Mouse (Mus musculus): ENCODE results near the gene Klhl29.

Klhl29 gene

DNA sequence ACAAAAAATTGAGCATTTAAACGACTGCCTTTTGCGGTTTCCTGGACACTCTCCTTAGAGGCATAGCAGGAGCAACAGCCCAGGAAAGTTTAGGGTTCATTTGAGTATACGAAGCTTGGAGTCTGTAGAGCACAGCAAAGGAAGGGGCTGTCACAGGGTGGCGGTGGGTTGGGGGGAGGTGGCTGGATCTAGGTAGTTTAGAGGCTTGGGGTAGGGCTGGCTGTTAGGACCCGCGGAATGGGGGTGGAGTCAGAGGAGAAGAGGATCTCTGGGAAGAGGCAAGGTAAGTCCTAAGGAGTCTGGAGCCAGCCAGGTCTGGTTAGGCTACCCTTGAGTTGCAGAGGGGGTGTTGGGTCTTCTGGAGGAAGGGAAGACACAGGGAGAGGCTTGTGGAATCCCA, 255.2 kb downstream of the Klhl29 start:
- DNase-seq (ENCODE audit: low spot score) = no peak

DNA sequence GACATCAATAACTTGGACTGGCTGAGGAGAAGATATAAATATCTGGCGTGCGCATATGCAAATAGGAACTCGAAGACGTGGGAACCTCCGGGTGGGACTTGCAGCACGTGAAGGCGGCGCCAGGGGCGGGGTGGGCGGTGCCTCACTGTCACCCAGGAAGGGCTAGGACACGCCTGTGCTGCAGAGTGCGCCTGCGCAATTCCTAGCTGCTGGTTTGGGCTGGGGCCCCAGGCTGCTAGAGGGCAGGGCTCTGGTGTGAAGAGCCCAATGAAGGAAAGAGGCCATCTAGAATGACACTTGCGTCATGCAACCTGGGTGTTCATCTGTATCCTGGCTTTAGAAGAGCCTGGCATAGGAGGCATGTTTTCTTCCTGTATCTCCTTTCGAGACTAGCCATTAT, 255.8 kb downstream of the Klhl29 start:
- DNase-seq (ENCODE audit: low spot score) = peak; percentile 65

GRCm38 (mm10) chr12:5119286-5119685, 256.2 kb downstream of the Klhl29 start:
- no peak for DNase-seq (ENCODE audit: low spot score)

GRCm38 (mm10) chr12:5116605-5117004, 258.9 kb downstream of the Klhl29 start:
- DNase-seq (ENCODE audit: low spot score) = no peak

DNA sequence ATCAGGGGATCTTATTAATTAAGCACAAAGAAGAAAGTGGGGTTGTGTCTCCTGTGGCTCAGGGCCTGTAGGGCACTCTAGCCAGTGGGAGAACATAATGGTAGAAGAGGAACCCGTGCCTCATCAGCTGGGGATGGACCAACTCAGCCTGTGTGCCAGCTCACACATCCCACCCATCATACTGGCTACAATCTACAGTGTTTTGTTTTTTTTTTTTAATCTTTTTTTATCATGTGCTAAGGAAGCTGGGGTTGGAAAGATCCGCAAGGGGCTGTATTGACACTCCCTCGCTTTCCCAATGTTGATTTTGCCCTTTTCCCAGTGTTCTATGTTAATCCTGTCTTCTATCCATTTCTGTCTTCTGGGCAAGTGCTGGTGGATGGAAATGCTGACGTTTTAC, 260.9 kb downstream of the Klhl29 start:
- no peak for DNase-seq (ENCODE audit: low spot score)

- no peak for DNase-seq (ENCODE audit: low spot score)
Observed at GRCm38 (mm10) chr12:5111343-5111742, 264.1 kb downstream of the Klhl29 start.

DNA sequence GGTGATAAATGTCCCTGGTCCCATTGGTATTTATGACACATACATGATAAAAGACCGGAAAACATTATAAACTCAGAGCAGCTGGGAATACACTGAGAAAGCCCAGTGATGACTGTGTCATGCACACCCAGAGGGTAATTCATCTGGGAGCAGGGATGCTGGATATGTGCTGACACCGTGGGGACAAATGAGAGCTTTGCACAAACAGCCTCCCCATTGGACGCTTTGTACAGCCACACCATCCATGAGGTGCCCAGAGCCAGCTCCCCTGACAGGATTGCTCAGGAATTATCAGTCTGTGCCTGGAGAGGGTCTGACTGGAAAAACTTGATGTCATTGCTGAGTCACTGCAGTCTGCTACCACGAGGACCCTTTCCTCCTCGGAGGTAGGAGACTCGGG, 266.9 kb downstream of the Klhl29 start:
- DNase-seq (ENCODE audit: low spot score) = no peak

DNA sequence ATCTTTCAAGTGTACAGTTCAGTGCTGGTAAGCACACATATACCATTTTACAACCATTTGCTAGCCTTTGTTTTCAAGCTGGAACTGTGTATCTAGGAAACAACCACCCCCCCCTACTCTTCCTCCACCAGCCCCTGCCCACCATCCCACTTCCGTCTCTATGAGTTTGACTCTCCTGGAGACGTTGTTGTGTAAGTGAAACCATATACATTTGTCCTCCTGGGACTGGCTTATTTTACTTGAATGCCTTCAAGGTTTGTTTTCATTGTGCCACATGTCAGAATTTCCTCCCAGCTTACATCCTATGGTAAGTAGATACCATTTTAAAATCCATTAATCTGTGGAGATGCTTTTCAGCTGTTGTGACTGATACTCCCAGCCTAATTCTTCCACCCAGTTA, 267.7 kb downstream of the Klhl29 start:
- DNase-seq (ENCODE audit: low spot score) = no peak

DNA sequence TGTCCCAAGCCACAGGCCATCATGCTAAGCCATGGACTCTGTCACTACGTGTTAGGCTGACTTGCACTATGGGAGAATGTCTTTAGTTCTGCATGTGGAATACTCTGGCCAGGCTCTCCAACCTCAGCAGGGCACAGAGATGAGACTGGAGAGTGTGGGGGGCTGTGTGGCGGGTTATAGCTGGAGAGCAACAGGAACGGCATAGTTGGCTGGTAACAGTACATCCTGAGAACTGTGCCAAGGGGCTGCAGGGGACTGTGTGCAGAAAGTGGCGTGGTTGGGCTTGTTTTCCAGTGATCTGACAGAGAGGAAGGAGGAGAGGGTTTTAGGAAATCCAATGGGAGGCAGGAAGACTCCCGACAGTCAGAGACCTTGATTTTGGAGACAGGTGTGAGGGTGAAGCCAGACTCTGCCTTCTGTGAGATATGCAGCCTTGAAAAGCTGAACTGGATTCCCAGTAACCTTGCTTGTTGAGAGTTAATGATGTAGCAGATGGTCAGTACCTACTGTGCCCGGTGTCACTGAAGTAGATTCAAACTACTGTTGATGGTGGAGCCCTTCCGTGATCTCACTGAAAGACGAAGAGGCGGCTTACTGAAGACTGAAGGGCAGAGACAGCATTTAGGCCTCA, 270.9 kb downstream of the Klhl29 start:
- DNase-seq (ENCODE audit: low spot score) = no peak

- DNase-seq (ENCODE audit: low spot score) = no peak
Observed at GRCm38 (mm10) chr12:5101411-5102024, 274.0 kb downstream of the Klhl29 start.

GRCm38 (mm10) chr12:5099572-5099971, 275.9 kb downstream of the Klhl29 start:
- DNase-seq (ENCODE audit: low spot score) = no peak

DNA sequence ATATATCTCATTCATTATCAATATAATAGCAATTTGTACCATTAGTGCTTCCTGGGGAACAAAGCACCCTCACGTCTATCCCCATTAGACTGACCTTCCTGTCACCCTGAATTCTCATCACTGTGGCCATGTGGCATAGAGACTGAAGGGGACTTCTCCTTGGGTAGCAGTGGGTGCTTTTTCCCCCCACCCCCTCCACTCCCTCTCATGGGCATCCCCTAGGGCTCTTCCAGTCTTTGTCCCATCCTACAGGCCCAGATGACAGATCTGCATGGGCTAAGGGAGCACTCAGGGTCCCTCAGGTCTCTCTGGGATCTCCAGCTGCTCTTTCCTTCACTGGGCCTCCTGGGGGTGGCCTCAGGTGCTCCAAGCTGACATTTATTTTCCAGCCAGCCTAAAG, 286.8 kb downstream of the Klhl29 start:
- no peak for DNase-seq (ENCODE audit: low spot score)

DNA sequence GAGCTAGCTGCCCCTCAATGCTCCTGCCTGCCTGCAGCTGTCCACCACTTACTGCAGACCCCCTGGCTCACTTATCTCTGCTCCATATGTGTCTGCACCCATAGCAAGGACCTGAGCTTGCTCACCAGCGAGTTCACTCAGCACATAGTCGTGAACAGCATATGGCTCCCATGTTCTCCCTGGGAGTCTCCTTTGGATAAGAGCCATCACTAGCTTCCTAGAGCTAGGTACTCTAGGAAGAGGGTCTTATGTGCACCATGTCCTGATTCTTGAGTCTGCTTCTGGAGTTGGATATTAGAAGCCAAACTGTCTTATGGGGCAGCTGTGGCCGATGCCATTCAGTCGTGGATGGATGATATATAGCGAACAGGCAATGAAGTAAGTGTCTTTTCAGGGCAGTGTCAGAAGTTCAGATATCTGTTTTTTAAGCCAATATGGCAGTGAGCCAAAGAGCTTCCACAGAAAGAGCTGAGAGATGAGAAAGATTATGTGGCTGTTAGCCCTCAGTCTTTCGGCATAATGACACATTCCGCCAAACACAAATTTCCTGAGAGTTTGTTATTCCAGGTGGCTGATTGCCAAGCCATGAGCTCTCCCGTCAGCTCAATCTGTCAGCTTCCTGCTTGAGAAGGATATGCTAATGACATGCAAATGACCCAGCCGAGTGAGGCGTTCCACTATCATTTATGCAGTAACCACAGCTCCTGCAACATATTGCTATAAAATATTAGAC, 287.5 kb downstream of the Klhl29 start:
- DNase-seq (ENCODE audit: low spot score) = no peak

- no peak for DNase-seq (ENCODE audit: low spot score)
Observed at GRCm38 (mm10) chr12:5084714-5085113, 290.8 kb downstream of the Klhl29 start.

DNA sequence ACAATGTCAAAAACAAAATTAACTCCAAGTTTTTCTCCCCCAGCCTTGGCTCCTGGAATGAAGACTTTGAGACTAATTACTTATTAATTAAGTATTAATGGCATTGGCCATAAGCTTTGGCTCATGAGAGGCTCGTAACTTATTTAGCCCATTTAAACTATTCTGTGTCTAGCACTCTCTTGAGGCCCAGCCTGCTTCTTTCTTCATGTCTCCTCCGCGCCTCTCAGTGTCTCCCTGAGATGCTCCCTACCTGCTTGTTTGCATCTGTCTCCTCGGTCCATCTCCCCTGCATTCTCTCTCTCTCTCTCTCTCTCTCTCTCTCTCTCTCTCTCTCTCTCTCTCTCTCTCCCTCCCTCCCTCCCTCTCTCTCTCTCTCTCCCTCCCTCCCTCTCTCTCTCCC, 294.0 kb downstream of the Klhl29 start:
- no peak for DNase-seq (ENCODE audit: low spot score)

DNA sequence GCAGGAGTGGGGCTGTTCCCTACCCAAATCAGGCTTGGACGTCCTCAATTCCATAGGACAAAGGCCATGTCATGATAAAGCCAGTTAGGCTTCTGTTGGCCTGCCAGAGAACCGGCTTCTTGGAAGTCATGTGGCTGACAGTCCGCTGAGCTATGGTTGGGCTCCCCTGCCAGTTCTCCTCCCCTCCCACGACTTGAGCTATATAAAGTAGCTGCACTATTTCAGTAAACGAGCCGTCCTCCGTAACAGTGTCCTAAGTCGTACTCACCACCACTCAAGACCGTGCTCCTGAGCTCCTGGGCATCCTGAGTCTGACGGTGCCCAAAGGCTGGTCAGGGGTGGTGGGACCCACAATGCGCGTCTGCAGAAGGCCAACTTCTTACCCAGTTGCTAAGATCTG, 302.3 kb downstream of the Klhl29 start:
- DNase-seq (ENCODE audit: low spot score) = no peak

DNA sequence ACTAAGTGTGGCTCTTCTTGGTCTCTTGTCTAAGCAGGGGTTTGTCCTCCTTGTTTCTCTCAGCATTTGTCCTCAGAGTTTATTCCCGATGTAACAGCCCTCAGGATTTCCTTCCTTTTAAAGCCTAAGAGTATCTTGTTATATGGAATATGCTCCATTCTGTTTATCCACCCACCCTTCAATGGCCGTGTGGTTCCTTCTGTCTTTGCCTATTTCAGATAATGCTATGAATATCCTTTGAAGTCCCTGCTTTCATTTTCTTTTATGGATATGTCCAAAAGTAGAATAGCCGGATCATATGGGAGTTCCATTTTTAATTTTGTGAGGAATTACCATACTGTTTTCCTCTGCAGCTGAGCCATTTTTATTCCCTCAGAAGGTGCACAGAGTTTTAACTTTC, 305.4 kb downstream of the Klhl29 start:
- no peak for DNase-seq (ENCODE audit: low spot score)

DNA sequence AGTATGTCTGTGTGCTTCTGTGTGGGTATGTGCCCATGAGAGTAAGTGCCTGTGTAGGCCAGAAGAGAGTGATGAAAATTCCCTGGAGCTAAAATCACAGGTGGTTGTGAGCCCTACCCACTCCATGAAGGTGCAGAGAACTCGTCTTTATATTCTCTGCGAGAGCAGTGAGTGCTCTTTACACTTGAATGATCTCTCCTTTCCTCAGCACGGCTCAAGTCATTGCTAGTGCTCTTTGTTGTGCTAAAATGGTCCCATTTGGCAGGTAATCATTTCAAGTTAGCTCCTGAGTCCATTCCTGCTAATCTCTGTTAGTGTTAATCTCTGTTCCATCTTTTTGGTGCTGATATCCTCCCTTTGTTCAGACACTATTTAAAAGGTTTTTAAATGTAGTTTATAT, 307.9 kb downstream of the Klhl29 start:
- no peak for DNase-seq (ENCODE audit: low spot score)

GRCm38 (mm10) chr12:5048104-5048503, 327.4 kb downstream of the Klhl29 start:
- DNase-seq (ENCODE audit: low spot score) = no peak

DNA sequence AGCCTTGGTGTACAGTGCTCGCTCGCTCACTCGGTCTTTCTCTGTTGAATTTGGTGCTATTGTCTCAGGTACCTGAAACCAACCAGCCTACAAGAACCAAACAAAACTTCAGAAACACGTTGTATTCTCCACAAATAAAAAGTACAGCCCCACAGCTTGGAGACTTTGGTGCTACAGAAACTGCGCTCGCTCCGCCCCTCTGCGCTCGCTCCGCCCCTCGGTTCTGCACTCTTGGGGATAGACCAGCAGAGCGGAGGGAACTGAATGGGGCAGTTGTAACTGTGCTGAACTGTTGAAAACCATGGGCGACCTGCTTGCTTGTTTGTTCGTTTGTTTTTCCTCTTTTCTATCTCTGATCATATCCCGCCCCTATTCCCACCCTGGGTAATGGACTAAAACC, 331.3 kb downstream of the Klhl29 start:
- DNase-seq (ENCODE audit: low spot score) = no peak

- DNase-seq (ENCODE audit: low spot score) = no peak
Observed at GRCm38 (mm10) chr12:5038008-5038407, 337.5 kb downstream of the Klhl29 start.

DNA sequence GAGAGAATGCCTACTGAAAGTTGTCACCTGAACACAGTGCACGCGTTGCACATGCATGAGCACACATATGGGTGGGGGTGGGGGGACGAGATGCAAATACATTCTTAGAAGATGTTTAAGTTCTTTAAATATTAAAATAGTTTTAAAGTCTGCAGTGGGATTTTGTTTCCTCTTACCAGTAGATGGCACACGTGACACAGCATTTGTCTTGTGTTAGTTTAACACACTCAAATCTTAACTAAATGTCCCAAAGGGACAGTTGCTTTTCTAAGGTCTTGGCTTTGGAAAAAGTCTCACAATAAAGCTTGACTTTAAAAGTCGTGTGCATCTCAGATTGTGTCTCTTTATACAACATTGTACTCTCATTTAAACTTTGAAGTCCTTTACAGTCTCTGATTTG, 346.4 kb downstream of the Klhl29 start:
- no peak for DNase-seq (ENCODE audit: low spot score)

Measured in c-Kit-positive CD71-positive TER-119-positive erythroid progenitor cells, embryonic 14.5 days (primary cell).